Mouse (Mus musculus) v-Abl transformed pro-B cells (cell line): Measurements from ENCODE around the gene Sp6.

Source experiments
- in situ Hi-C, 2 experiments: fragments of 400-800 bp; cut with MboI; formaldehyde crosslinking; loops; one replicate each; pipeline ENCODE4 v1.15.1; 2025; ENCODE audit not compliant: unreplicated experiment in 2 of 2

Gene Sp6

GRCm38 (mm10) chr11:97018583-97019344 lies 5.6 kb downstream of the Sp6 start:
- in situ Hi-C loops, result no loop called here

- in situ Hi-C loops, result no loop called here
Measured at GRCm38 (mm10) chr11:97019345-97019708, 6.1 kb downstream of the Sp6 start.

- in situ Hi-C loops, result loop anchor here (5.0 kb wide), 2 partner anchors 34 to 39 kb away; partner anchors contain the start of gene Sp2 (in 1 of the 2)
Measured at GRCm38 (mm10) chr11:97021121-97021765, 8.0 kb downstream of the Sp6 start.

GRCm38 (mm10) chr11:97021873-97022484 lies 8.8 kb downstream of the Sp6 start:
- in situ Hi-C loops, result loop anchor here (5.0 kb wide), 2 partner anchors 35 to 40 kb away; partner anchors contain the start of gene Sp2 (in 1 of the 2)

GRCm38 (mm10) chr11:97024977-97025376 lies 11.8 kb downstream of the Sp6 start:
- in situ Hi-C loops, result loop anchor here (5.0 kb wide), 3 partner anchors 38 to 108 kb away; partner anchors contain the start of genes Cdk5rap3 (in 2 of the 2) and Sp2 (in 1 of the 2)

GRCm38 (mm10) chr11:97025721-97026344 lies 12.6 kb downstream of the Sp6 start:
- in situ Hi-C loops, result loop anchor here (5.0 kb wide), 1 partner anchor 109 kb away; the partner anchor contains the start of gene Cdk5rap3 (in 2 of the 2)

- in situ Hi-C loops, result loop anchor here (5.0 kb wide), 1 partner anchor 113 kb away; the partner anchor contains the start of gene Cdk5rap3 (in 2 of the 2)
Measured at GRCm38 (mm10) chr11:97029686-97030417, 16.7 kb downstream of the Sp6 start, which contains the start of gene Scrn2. Gene Scrn2, plus strand, starts transcription at chr11:97029938.

GRCm38 (mm10) chr11:97030426-97030825 lies 17.2 kb downstream of the Sp6 start:
- in situ Hi-C loops, result no loop called here

GRCm38 (mm10) chr11:97031977-97032376 lies 18.8 kb downstream of the Sp6 start:
- in situ Hi-C loops, result no loop called here

GRCm38 (mm10) chr11:97032499-97032898 lies 19.3 kb downstream of the Sp6 start:
- in situ Hi-C loops, result no loop called here

GRCm38 (mm10) chr11:97033781-97034180 lies 20.6 kb downstream of the Sp6 start:
- in situ Hi-C loops, result no loop called here

GRCm38 (mm10) chr11:97036141-97036540 lies 22.9 kb downstream of the Sp6 start:
- in situ Hi-C loops, result no loop called here

GRCm38 (mm10) chr11:97038881-97039280 lies 25.7 kb downstream of the Sp6 start:
- in situ Hi-C loops, result no loop called here

GRCm38 (mm10) chr11:97040301-97041021 lies 27.3 kb downstream of the Sp6 start:
- in situ Hi-C loops, result loop anchor here in 1 of 2 experiments (10.0 kb wide), 1 partner anchor 266 kb away; the partner anchor contains the start of gene Snx11

- in situ Hi-C loops, result loop anchor here in 1 of 2 experiments (10.0 kb wide), 1 partner anchor 266 kb away; the partner anchor contains the start of gene Snx11
Measured at GRCm38 (mm10) chr11:97041022-97041899, 28.1 kb downstream of the Sp6 start, which contains the start of the genes Lrrc46 and Mrpl10. Gene Lrrc46, minus strand, starts transcription at chr11:97041407. Gene Mrpl10, plus strand, starts transcription at chr11:97041560.

- in situ Hi-C loops, result loop anchor here in 1 of 2 experiments (10.0 kb wide), 1 partner anchor 270 kb away; the partner anchor contains the start of gene Snx11
Measured at GRCm38 (mm10) chr11:97044902-97045301, 31.7 kb downstream of the Sp6 start.

GRCm38 (mm10) chr11:97045861-97046260 lies 32.7 kb downstream of the Sp6 start:
- in situ Hi-C loops, result loop anchor here in 1 of 2 experiments (10.0 kb wide), 1 partner anchor 271 kb away; the partner anchor contains the start of gene Snx11
